Mouse (Mus musculus): ENCODE measurements at regions not wholly inside any gene's neighbourhood (a gene's known extent, or its start where the extent isn't known, plus 50 kb on each side); places are given as distances from the start of the nearest gene placed in this dataset.

GRCm38 (mm10) chr16:76497041-76497808 is 123.6 kb upstream of the Nrip1 start:
- no peak for TF ChIP-seq POLR2A (IDR thresholded peaks at IDR 0.05; ENCODE audit: low read depth, low read length)
- no peak for TF ChIP-seq CTCF (conservative IDR thresholded peaks at IDR 0.05; ENCODE audit: insufficient read depth, insufficient read length, low read depth, low read length)

Data from kidney, adult 2 months (tissue).